Mouse (Mus musculus): ENCODE results near the gene Pthlh. TPM values are rescaled to one million over a fixed set of nuclear protein-coding genes. Genes with fewer than 3 reads are reported as not detected.

Pthlh gene
- total and polyA plus RNA-seq, 2 experiments from 2014 or later = 2.3 to 2.5 TPM

- Histone ChIP-seq H3K4me1 (ENCODE audit: insufficient read depth, low read length) (no peaks in the 10 kb centered on the region), H3K27me3 (ENCODE audit: insufficient read depth, low read length) (no peaks in the 10 kb centered on the region), H3K9me3 (ENCODE audit: low read length) (no peaks in the 10 kb centered on the region), H3K4me2 (ENCODE audit: low read depth, low read length, poor library complexity, severe bottlenecking) (no peak overlapping the region), H3K4me3 (ENCODE audit: low read depth, low read length) (no peak overlapping the region), H3K36me3 (ENCODE audit: insufficient read depth, low read length) (no peaks in the 10 kb centered on the region), H3K27ac (ENCODE audit: low read depth, low read length) (no peak overlapping the region), H3K9ac (replicated peaks; ENCODE audit: low read length, poor library complexity, severe bottlenecking) (no peak overlapping the region)
- ATAC-seq (ENCODE audit: low FRiP score) (no peak), DNase-seq (ENCODE audit: low spot score) (no peak)
- 77% methylated on average over 3 of the region's 3 CpGs for WGBS
- TF ChIP-seq CTCF (IDR thresholded peaks at IDR 0.05) = no peak
These were observed 16.2 kb downstream of the Pthlh start for GRCm38 (mm10) chr6:147247782-147248181.

- no peaks in the 10 kb centered on the region for H3K9me3 ChIP-seq (ENCODE audit: low read length)
- peak; percentile 31; the same call in 1 of the 2 replicates for TF ChIP-seq CTCF (IDR thresholded peaks at IDR 0.05)
- H3K4me2 ChIP-seq (ENCODE audit: low read depth, low read length, poor library complexity, severe bottlenecking) = no peak overlapping the region
- no peak overlapping the region for H3K9ac ChIP-seq (replicated peaks; ENCODE audit: low read length, poor library complexity, severe bottlenecking)
- H3K27me3 ChIP-seq (ENCODE audit: insufficient read depth, low read length) = no peaks in the 10 kb centered on the region
- no peaks in the 10 kb centered on the region for H3K36me3 ChIP-seq (ENCODE audit: insufficient read depth, low read length)
- H3K4me1 ChIP-seq (ENCODE audit: insufficient read depth, low read length) = no peaks in the 10 kb centered on the region
- no peak overlapping the region for H3K27ac ChIP-seq (ENCODE audit: low read depth, low read length)
- ATAC-seq (ENCODE audit: low FRiP score) (no peak), DNase-seq (ENCODE audit: low spot score) (no peak)
- H3K4me3 ChIP-seq (ENCODE audit: low read depth, low read length) = no peak overlapping the region
These were observed 19.7 kb downstream of the Pthlh start for GRCm38 (mm10) chr6:147244294-147244693.

GRCm38 (mm10) chr6:147243655-147244054, 20.3 kb downstream of the Pthlh start:
- no peaks in the 10 kb centered on the region for H3K27me3 ChIP-seq (ENCODE audit: insufficient read depth, low read length)
- TF ChIP-seq CTCF (IDR thresholded peaks at IDR 0.05) = no peak
- no peak overlapping the region for H3K4me2 ChIP-seq (ENCODE audit: low read depth, low read length, poor library complexity, severe bottlenecking)
- no peaks in the 10 kb centered on the region for H3K36me3 ChIP-seq (ENCODE audit: insufficient read depth, low read length)
- DNase-seq (ENCODE audit: low spot score) = peak; percentile 31
- no peak overlapping the region for H3K27ac ChIP-seq (ENCODE audit: low read depth, low read length)
- 56% methylated on average over 5 of the region's 5 CpGs for WGBS
- H3K9ac ChIP-seq (replicated peaks; ENCODE audit: low read length, poor library complexity, severe bottlenecking) = no peak overlapping the region
- H3K4me3 ChIP-seq (ENCODE audit: low read depth, low read length) = peak overlapping the region; percentile 14; the same call in 1 of the 2 replicates
- H3K4me1 ChIP-seq (ENCODE audit: insufficient read depth, low read length) = no peaks in the 10 kb centered on the region
- H3K9me3 ChIP-seq (ENCODE audit: low read length) = no peaks in the 10 kb centered on the region
- peak; percentile 76; the same call in 1 of the 2 replicates for ATAC-seq (ENCODE audit: low FRiP score)

GRCm38 (mm10) chr6:147241541-147241940, 22.4 kb downstream of the Pthlh start:
- no peak for ATAC-seq (ENCODE audit: low FRiP score)
- H3K27ac ChIP-seq (ENCODE audit: low read depth, low read length) = no peak overlapping the region
- H3K9ac ChIP-seq (replicated peaks; ENCODE audit: low read length, poor library complexity, severe bottlenecking) = no peak overlapping the region
- H3K4me2 ChIP-seq (ENCODE audit: low read depth, low read length, poor library complexity, severe bottlenecking) = no peak overlapping the region
- H3K4me1 ChIP-seq (ENCODE audit: insufficient read depth, low read length) = no peaks in the 10 kb centered on the region
- DNase-seq (ENCODE audit: low spot score) = no peak
- no peaks in the 10 kb centered on the region for H3K36me3 ChIP-seq (ENCODE audit: insufficient read depth, low read length)
- no peak for TF ChIP-seq CTCF (IDR thresholded peaks at IDR 0.05)
- H3K4me3 ChIP-seq (ENCODE audit: low read depth, low read length) = no peak overlapping the region
- WGBS = 80% methylated on average over 3 of the region's 3 CpGs
- no peaks in the 10 kb centered on the region for H3K9me3 ChIP-seq (ENCODE audit: low read length)
- no peaks in the 10 kb centered on the region for H3K27me3 ChIP-seq (ENCODE audit: insufficient read depth, low read length)

GRCm38 (mm10) chr6:147240203-147240804, 23.7 kb downstream of the Pthlh start:
- no peak overlapping the region for H3K4me2 ChIP-seq (ENCODE audit: low read depth, low read length, poor library complexity, severe bottlenecking)
- WGBS = 4% methylated on average over 4 of the region's 4 CpGs
- no peak overlapping the region for H3K9ac ChIP-seq (replicated peaks; ENCODE audit: low read length, poor library complexity, severe bottlenecking)
- peak; percentile 78 for TF ChIP-seq CTCF (IDR thresholded peaks at IDR 0.05)
- H3K9me3 ChIP-seq (ENCODE audit: low read length) = no peaks in the 10 kb centered on the region
- H3K36me3 ChIP-seq (ENCODE audit: insufficient read depth, low read length) = no peaks in the 10 kb centered on the region
- H3K27me3 ChIP-seq (ENCODE audit: insufficient read depth, low read length) = no peaks in the 10 kb centered on the region
- no peak overlapping the region for H3K27ac ChIP-seq (ENCODE audit: low read depth, low read length)
- no peaks in the 10 kb centered on the region for H3K4me1 ChIP-seq (ENCODE audit: insufficient read depth, low read length)
- peak; percentile 76 for ATAC-seq (ENCODE audit: low FRiP score)
- peak; percentile 74 for DNase-seq (ENCODE audit: low spot score)
- no peak overlapping the region for H3K4me3 ChIP-seq (ENCODE audit: low read depth, low read length)

- Histone ChIP-seq H3K27me3 (ENCODE audit: insufficient read depth, low read length) (no peaks in the 10 kb centered on the region), H3K27ac (ENCODE audit: low read depth, low read length) (no peak overlapping the region), H3K4me3 (ENCODE audit: low read depth, low read length) (no peak overlapping the region), H3K4me1 (ENCODE audit: insufficient read depth, low read length) (no peaks in the 10 kb centered on the region), H3K9ac (replicated peaks; ENCODE audit: low read length, poor library complexity, severe bottlenecking) (no peak overlapping the region), H3K4me2 (ENCODE audit: low read depth, low read length, poor library complexity, severe bottlenecking) (no peak overlapping the region), H3K9me3 (ENCODE audit: low read length) (no peaks in the 10 kb centered on the region), H3K36me3 (ENCODE audit: insufficient read depth, low read length) (no peaks in the 10 kb centered on the region)
- 95% methylated on average over 1 of the region's 1 CpGs for WGBS
- TF ChIP-seq CTCF (IDR thresholded peaks at IDR 0.05) = no peak
- DNase-seq (ENCODE audit: low spot score) = no peak
- no peak for ATAC-seq (ENCODE audit: low FRiP score)
These were observed 37.3 kb downstream of the Pthlh start for GRCm38 (mm10) chr6:147226696-147227095.
